Mouse (Mus musculus): ENCODE data around the gene Btrc.

The Btrc gene

GRCm38 (mm10) chr19:45530200-45530995 is 166.9 kb downstream of the Btrc start:
- DNase-seq (ENCODE audit: inconsistent ontology term) = no peak

DNA sequence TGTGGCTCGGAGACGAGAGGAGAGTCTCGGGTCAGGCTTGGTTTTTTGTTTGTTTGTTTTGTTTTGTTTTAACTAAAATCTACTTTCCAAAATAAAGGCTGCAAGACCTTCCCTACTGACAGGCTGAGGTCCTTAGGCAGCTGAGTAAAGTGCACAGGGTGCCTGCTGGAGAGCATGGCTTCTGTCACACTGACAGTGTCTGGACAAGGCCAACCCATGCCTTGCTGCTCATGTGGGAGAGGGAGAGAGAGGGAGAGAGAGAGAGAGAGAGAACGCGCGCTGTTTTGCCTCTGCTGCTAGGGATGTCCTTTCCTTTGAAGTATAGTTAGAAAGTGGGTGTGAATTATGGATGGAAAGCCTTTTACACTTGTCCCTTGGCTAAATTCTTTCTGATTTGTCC is 168.0 kb downstream of the Btrc start:
- no peak for DNase-seq (ENCODE audit: inconsistent ontology term)

GRCm38 (mm10) chr19:45533617-45534016 is 170.1 kb downstream of the Btrc start:
- no peak for DNase-seq (ENCODE audit: inconsistent ontology term)

DNA sequence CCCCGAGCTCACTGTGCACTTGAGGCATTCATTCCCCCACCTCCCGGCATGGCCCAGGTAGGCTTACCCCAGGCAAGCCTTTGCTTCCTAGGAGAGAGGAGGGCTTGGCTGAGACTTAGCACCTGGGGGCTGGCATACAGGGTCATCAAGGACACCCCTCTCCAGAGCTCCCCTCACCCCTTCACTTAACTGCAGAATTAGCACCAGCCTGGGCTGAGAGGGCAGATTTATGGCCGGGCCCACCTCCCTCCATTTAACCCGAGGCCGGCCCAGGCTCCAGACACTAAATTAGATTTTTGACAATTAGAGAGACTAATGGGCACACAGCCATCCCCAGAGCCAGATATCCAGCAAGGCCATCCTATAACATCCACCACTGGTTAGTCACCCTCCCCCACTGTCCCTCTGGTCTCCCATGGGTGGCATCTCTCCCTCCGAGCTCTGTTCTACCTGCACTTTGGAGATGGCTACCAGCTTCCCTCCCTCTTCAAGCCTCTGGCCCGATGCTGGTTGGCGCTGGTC is 171.7 kb downstream of the Btrc start:
- no peak for DNase-seq (ENCODE audit: inconsistent ontology term)

DNA sequence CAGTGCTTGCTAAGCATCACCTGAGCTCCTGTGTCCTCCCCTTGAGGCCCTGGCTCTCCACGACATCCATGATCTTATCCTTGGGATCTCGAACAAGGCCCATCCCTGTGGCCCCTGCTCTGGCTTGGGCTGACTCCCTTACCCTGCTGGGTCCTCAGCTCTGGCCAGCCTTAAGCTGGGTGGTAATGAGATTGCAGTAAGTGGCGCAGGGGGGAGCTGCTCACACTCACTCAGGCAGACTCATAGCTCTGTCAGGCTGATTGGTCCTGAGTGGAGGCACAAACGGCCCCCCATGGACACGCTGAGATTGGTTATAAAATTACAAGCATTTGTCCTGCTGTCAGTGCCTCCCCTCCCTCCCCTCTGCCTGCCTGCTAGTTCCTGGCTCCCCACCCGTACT is 172.4 kb downstream of the Btrc start:
- no peak for DNase-seq (ENCODE audit: inconsistent ontology term)

DNA sequence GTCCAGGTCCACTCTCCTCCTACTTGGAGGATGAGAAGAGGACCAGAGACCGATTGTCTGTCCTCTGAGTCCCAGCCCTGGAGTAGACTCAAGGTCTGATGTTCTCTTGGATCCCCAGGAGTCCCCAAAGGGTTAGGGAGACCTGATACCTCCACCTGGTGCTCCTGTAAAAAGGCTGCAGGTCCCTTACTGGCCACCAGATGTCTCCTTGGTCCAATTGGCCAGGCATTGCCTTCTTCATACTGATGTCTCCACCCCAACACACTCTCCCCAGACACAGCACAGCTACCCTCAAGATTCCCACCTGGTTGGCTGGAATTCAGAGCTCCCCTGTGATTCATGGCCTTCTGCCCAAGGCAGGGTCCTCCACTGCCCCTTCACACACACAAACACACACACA is 174.0 kb downstream of the Btrc start:
- peak; percentile 19 for DNase-seq (ENCODE audit: inconsistent ontology term)

GRCm38 (mm10) chr19:45540657-45541408 is 177.3 kb downstream of the Btrc start:
- peak; percentile 56 for DNase-seq (ENCODE audit: inconsistent ontology term)

DNA sequence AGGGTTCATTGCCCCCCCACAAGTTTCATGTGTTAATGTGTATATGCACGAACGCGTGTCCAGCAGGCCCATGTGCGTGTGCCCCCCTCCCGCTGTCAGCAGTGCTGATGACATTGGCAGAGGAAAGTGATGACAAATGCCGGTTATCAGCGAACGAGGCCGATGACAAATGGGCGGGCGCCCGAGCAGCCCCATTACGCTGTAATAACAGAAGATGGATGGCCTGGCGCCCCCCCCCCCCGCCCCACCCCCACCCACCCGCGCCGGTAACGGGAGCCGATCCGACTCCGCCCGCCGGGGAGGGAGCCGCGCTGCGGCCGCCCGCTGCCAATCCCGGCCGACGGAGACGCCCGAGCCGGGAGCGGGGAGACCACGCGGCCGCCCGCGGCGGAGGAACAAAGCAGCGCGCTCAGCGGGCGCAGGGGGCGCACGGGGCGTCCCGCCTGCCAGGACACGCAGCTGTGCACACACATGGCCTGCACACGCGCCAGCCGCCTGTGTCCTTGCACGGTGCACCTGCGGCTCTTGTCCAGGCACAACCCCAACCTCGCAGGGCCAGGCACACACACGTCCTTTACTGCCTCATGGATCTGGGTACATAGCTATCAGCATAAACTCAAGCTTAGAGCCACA is 178.0 kb downstream of the Btrc start:
- peak; percentile 61 for DNase-seq (ENCODE audit: inconsistent ontology term)

DNA sequence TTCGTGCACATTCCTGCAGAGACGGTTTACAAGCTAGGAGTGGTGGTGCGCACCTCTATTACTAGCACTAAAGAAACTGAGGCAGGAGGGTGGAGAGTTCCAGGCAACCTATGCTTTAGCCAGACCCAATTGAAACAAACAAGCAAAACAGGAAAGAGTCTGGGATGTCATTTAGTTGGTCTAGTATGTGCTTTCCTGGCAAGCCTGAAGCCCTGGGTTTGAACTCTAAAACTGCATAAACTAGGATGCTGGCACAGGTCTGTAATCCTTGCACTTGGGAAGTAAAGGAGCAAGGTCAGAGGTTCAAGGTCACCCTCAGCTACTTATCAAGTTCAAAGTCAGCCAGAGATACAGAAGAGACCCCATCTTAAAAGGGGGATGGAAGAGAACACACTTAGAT is 178.5 kb downstream of the Btrc start:
- no peak for DNase-seq (ENCODE audit: inconsistent ontology term)

GRCm38 (mm10) chr19:45544152-45544924 is 180.8 kb downstream of the Btrc start:
- DNase-seq (ENCODE audit: inconsistent ontology term) = no peak

- peak; percentile 84 for DNase-seq (ENCODE audit: inconsistent ontology term)
Observed at GRCm38 (mm10) chr19:45544925-45545321, 181.4 kb downstream of the Btrc start.

GRCm38 (mm10) chr19:45548196-45548595 is 184.7 kb downstream of the Btrc start:
- DNase-seq (ENCODE audit: inconsistent ontology term) = peak; percentile 16

DNA sequence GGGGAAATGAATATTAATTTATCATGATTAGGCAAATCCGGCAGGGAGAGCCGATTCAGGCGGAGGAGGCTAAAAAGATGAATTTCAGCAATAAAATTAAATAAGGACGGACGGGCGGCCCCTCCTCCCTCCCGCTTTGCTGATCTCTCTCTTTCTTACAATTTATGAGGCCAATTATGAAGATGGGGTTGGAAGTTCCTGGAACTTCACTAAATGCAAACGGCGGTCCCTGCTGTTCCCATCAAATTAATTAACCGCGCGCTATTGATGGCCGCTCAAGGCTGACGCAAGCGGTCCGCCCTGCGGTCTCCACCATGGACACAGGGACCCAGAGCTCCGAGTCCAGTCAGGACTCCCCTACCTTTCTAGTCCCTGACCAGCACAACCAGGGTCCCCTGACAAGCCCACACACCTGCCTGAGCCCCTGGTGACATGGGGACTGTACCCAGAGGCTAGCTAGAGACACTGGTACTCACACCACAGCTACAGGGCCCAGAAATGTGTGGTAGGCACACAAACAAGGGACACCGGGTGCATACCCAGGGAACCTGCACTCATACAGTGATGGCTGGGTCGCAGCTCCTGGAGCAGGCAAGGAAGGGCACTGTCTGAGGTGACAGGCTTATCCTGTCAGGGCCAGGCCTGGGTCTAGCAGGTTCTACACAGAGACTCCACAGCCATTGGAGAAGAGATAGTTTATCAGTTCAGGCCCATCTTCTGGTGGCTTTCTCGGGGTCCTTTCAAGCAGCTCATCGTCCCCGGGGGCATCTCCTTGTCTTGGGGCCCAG is 185.8 kb downstream of the Btrc start:
- no peak for DNase-seq (ENCODE audit: inconsistent ontology term)

GRCm38 (mm10) chr19:45549948-45550347 is 186.4 kb downstream of the Btrc start:
- no peak for DNase-seq (ENCODE audit: inconsistent ontology term)

DNA sequence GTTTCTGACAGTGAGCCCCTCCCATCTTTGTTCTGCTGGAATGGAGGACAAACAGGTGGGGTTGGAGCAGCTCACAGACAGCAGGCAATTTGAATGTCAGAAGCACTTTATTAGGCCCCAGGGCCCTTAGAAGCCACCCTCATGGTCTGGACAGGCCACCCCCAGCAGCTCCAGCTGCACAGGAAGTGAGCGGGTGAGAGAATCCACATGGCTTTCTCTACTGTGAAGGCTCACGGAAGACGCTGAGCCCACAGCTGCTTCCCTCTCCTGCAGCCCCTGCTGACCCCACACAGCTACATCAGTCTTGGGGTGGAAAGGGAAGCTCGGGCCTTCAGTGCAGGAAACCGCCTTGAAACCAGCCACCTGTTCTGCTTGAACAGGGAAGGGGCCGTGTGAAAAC is 188.7 kb downstream of the Btrc start:
- no peak for DNase-seq (ENCODE audit: inconsistent ontology term)

GRCm38 (mm10) chr19:45554136-45554535 is 190.6 kb downstream of the Btrc start:
- DNase-seq (ENCODE audit: inconsistent ontology term) = no peak

DNA sequence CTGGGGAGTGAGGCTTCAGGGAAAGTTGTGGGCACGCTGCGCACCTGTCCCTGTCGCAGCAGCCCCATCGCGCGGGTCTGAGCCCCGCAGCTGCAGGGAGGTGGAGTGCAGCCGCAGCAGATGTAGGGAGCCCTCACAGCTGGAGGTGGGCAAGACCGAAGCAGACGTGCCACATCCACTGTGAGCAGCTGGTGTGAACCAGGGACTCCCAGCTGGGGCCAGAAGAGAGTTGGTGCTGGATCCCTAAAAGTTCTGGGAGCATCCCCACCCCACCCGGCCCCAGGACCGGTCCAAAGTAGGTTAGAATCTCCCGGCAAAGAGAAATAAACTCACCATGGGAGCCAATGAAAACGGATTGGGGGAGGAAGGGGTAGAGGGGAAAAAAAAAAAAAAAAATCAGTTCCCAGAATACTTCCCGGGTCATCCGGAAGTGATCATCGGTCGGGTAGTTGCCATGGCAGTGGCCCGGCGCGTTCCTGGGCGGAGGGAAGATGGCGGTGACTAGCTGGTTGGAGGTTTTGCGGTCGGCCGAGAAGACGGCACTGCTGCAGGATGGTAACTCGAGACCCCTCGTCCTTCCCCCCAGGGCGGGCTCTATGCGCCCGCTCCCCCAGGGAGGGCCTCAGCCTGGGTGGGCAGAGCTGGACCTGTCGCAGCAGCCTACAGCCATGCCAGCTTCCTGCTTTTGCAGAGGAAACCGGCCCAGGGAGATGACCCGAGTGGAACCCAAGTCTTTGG is 196.8 kb downstream of the Btrc start, which contains the start of the genes Poll and Gm17018:
TSS of gene Poll (minus strand) at position 379 of the 738 bp plus-strand sequence.
TSS of gene Gm17018 (plus strand) at position 463 of the 738 bp plus-strand sequence.
- DNase-seq (ENCODE audit: inconsistent ontology term) = peak; percentile 81

DNA sequence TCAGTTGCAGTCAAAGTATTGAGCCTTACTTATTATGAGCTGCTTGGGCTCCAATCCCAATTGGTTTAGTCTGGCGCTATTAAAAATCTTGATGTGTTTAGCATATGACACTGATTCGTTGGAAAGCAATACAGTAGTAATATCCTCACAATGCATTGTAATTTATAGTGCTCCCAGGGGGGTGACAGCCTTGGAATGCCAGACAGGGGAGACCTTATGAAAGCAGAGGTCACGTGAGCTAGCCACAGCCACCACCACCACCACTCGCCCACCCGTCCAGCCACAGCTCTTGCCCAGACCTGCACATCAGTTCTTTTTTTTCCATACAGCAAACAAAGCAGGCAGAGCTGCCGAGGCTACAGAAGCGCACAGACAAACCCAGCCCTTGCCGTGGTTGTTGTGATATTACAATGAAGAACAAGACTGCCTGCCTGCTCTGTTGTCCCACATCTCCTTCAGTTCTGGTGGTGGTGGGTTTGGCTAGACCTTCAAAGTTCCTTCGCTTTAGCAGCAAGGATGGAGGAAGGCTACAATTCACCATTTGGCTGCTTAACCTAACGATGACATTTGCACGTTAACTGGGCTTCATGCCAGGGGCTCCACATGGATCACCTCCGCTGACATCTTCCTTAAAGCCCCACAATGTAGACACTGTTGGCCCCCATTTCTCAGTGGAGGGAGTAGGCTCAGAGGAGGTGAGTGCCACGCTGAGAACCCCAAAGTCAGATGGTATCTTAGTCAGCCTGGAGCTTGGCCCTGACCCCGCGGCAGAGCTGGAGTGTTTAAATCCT is 202.6 kb downstream of the Btrc start:
- no peak for DNase-seq (ENCODE audit: inconsistent ontology term)

DNA sequence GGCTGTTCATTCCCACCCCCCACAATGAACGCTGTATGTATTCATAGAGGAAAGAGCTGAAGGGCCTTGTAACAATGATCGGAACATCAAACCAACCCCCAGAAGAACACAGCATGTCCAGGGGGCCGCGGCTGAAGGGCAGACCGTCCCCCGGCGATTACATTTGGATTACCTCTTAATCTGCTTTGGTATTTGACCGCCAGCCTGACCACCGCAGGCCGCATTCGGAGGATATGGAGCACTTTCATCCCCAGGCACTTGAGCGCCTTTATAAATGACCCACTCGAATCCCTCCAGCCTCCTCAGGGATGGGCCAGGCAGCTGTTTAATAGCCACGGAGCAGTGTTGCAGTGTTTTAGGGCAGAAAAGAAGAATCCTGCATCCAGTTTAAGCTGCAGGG is 203.8 kb downstream of the Btrc start:
- DNase-seq (ENCODE audit: inconsistent ontology term) = no peak

All from Muller cell, postnatal 12 days (primary cell).